Mouse (Mus musculus) left cerebral cortex, postnatal 14 days (tissue): Measurements from ENCODE around the gene Unc93a2. TPM values are rescaled to one million over a fixed set of nuclear protein-coding genes. Genes with fewer than 3 reads are reported as not detected.

Experiments
- total RNA-seq, 2 experiments: library from RNA; stranded (reverse); gene quantifications; 2 replicates each; pipeline ENCODE4 v1.2.3; 2021

Gene Unc93a2
- total RNA-seq, 2 experiments from 2014 or later = not detected

Other genes starting within 250 kb of the Unc93a2 start
- 10 to 100 TPM; 49.8 to 56.0 TPM for gene Rps6ka2, start 215.3 kb downstream of the Unc93a2 start, total RNA-seq
- gene Tcp10a, start 60.8 kb downstream of the Unc93a2 start, total RNA-seq = under 1 TPM in 1 of 2 experiments, not detected in 1; 0.17 TPM
- not detected for gene Ttll2, start 32.8 kb downstream of the Unc93a2 start, total RNA-seq
- gene Gm49630, start 13.5 kb downstream of the Unc93a2 start, total RNA-seq = not detected